Mouse (Mus musculus) adrenal gland, adult (tissue): ENCODE measurements around the gene Fbxl17.
A peak's percentile ranks its signal among the peaks of the same experiment; 100 is the strongest.

Experiments used
- DNase-seq, 2 experiments: peaks; one replicate each; pipeline ENCODE4 v3.0.0; 2022 to 2023; ENCODE audit warnings: low spot score in 1 of 2; ENCODE audit not compliant: inconsistent age in 2 of 2

The Fbxl17 gene

GRCm38 (mm10) chr17:63499636-63500155 lies at the start of gene Fbxl17:
Gene Fbxl17, minus strand, starts transcription at chr17:63500017.
- DNase-seq = peak; percentile 79 to 91

DNA sequence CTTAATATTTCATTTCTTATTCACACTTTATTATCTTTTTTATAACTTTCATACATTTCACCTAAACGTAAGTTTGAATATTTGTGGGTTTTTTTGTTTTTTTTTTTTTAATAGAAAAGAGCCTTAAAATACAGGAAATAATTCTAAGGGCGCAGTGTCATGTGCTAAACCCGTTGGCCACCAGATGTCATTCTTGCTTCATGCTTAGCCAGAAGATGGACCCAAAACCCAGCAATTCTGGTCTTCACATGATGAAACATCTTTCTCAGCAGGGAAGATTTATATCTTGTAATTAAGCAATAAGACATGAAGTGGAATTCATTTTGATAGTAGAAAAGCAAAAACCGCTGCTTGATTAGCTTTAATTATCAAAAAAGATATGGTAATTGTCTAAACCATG lies 47.6 kb upstream of the Fbxl17 start:
- DNase-seq = peak in 1 of 2 experiments; percentile 37

DNA sequence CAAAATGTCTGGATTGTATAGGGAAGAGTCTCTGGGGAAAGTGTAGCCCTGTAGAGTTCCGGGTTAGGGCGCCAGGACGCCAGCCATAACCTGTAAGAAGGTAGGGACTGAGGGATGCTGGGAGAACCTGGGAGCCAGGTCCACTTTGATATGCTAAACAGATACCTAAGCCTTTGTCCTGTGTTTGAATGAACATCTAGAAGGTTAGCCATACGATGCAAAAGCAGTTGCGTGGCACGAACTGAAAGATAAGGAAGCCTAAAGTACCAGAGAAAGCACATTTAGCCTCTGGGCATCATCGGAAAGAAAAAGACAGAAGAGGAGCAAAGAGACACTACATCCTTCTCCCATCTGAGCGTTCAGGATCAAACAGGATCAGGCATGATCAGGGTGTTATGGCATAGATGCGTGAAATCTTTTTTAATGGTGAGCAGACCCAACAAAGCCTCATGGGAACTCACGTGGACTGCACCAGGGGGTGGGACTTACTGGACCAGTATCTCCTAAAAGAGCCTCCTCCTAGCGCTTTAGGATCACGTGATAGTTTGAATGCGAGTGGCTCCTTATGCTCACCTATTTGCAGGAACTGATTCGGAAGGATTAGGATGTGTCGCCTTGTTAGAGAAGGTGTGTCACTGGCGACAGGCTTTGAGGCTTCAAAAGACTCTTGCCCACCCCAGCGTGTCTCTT lies 34.9 kb upstream of the Fbxl17 start:
- DNase-seq = no peak

- DNase-seq = no peak
Observed at GRCm38 (mm10) chr17:63533074-63533836, 33.4 kb upstream of the Fbxl17 start.

DNA sequence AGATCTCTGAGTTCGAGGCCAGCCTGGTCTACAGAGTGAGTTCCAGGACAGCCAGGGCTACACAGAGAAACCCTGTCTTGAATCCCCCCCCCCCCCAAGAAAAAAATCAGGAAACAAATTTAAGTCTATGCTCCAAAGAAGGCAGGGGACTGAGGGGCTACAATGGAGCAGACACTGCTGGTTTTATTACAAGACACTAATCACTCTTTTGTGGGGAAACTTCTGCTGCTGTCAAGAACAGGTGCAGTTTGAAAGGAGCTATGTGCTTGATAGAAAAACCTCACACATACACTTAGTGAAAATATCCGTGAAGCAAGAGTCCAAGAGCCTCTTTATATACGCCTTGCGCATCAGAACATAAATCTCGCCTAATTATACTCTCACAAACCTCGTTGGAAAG lies 29.7 kb upstream of the Fbxl17 start:
- DNase-seq = no peak

DNA sequence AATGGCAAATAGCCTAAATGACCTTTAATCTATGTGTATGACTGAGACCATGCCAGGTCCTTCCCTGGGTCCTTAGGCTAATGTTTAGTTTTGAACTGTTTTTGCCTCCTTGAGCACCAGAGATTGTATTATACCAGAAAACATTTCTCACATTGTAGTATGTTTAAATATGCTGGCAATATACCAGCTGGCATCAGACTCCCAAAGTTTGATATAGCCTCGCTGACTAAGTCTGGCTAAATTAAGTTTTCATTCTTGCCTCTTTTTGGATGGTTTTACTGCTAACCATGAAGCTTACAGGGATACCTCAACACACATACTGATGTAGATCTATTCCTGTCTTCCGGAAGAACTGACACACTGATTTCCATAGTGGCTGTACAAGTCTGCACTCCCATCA lies 20.9 kb upstream of the Fbxl17 start:
- no peak for DNase-seq

DNA sequence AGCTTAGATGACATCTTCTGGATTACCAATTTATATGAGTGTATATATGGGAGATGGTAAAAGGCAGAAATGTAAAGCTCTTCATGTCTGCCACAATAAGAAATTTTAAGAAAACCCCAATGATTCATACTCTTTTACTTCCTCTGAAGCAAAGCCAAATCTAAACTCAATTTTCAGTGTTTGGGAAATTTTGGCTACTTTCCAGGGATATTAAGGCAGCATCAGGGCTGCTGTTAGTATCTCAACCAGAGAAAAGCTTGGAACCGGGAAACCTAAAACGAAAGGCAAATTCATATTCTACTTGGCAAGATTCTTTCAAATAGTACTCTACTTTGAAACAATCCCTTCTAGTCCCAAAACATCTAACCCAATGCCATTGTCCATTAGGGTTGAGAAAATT lies 10.6 kb upstream of the Fbxl17 start:
- no peak for DNase-seq

- peak in 1 of 2 experiments; percentile 30 for DNase-seq
Observed at GRCm38 (mm10) chr17:63501091-63501490, 1.3 kb upstream of the Fbxl17 start.

- peak; percentile 90 to 94 for DNase-seq
Observed at GRCm38 (mm10) chr17:63500156-63500834, 478 bp upstream of the Fbxl17 start.

GRCm38 (mm10) chr17:63498717-63499635 lies 841 bp downstream of the Fbxl17 start:
- DNase-seq = peak; percentile 68 to 80

DNA sequence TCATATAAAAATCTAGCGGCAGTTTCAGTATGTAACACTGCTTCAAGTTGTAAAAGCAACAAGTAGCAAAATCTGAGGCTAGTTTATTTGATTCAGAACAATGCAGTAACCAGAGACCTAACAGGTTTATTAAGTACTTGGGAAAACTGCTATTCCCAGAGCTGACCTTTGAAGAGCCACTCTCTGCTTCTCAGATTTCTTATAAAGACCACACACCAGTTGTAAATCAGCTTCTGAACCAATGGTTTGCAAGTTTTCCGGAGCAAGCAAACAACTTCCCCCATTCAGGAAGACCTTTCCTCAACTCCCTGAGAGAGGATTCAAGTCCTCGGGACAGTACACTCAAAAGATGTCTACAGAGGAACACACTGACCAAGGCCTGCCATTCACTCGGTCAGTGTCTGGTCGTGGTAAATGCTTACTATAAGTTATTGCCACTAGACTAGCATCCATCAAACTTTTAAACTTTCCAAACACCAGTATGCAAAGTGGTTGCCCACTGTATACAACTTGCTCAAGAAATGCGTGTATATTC lies 1.6 kb downstream of the Fbxl17 start:
- no peak for DNase-seq

DNA sequence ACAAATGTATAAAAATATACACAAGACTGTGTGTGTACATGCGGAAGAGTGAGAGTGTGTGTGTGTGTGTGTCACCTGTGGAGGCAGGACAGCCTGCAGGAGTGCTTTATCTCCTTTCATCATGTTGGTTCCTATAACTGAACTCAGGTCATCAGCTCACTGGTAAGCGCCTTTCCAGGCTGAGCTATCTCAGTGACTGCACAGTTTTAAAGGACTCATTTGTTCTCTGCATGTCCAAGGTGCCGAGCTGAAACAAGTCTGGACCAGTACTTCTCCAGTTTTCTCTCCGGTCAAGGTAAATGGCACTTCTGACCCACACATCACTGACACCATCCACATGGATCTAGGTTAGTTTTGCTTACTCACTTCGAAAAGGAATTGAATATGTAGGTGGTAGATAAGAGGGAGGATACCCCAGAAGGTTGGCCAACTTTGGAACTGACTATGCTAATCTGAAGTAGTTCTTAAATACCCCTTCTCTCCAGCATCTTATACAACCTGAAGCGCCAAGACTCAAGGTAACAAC lies 2.5 kb downstream of the Fbxl17 start:
- DNase-seq = peak in 1 of 2 experiments; percentile 34

DNA sequence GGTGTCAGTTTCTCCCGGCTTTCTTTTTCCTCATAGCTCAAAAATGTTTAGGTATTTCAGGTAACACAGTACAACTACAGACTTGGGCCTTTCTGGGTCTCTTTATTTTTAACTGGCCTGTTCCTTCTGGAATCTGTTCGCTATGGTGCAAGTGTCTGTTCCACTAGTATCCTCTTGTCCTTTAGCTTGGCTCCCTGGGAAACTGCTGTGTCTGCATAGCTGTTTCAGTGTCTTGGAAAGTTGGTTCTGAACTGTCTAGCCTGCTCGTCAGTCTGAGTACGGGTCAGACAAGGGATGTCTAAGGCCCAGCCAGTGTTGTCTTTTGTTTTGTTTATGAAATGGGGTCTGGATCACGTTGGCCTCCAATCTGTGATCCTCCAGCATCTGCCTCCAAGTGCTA lies 3.7 kb downstream of the Fbxl17 start:
- DNase-seq = no peak

GRCm38 (mm10) chr17:63493876-63494580 lies 5.8 kb downstream of the Fbxl17 start:
- peak in 1 of 2 experiments; percentile 44 for DNase-seq

- peak; percentile 45 to 73 for DNase-seq
Observed at GRCm38 (mm10) chr17:63493274-63493673, 6.5 kb downstream of the Fbxl17 start.

- peak in 1 of 2 experiments; percentile 45 for DNase-seq
Observed at GRCm38 (mm10) chr17:63492665-63493273, 7.0 kb downstream of the Fbxl17 start.

DNA sequence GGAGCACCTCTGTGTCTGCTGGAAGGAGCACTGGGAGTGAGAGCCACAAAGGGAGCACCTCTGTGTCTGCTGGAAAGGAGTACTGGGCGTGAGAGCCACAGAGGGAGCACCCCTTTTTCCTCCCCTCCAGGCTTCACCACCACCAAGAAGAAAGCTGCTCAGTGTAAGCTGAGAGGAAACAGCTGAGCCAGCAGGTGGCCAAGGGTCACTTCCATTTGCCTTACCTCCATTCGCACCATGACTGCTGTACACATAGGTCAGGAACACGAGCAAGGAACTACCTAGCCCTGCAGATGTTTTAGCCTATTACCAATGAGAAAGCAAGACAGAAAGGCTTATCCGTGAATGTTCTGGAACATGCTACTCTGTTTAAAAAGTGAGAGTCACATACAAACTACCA lies 10.3 kb downstream of the Fbxl17 start:
- no peak for DNase-seq

DNA sequence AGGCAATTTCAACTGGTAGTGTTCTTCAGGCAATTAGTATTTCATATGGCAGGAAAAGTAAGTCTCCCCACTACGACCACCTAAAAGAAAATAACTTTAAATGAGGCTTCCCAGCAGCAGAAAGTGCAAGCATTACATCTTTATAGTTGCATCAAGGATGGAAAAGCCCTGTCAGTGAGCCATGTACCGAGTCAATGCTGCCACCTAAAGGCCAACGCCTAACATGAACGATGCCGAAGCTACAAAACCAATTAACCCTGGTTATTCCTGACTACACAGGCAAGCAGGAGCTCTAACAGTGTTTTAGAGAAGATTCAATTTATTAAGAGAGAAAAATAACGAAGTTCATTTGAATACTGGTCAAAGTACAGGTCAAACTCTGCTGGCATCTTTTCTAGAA lies 32.0 kb downstream of the Fbxl17 start:
- peak; percentile 55 to 86 for DNase-seq

GRCm38 (mm10) chr17:63465239-63465638 lies 34.6 kb downstream of the Fbxl17 start:
- DNase-seq = no peak
